Mouse (Mus musculus) ES-E14 (cell line): ENCODE measurements around the gene Mlxip. TPM values are rescaled to one million over a fixed set of nuclear protein-coding genes. Genes with fewer than 3 reads are reported as not detected.
A peak's percentile ranks its signal among the peaks of the same experiment; 100 is the strongest.

Experiments used
- DNase-seq: peaks from one replicate; pipeline ENCODE4 v3.0.0-alpha.2; 2013; ENCODE audit warnings: low read depth, low spot score
- H3K27ac ChIP-seq: 2 replicates; pipeline ENCODE4 v1.5.1; 2012; ENCODE audit warnings: low read depth, mild to moderate bottlenecking, low read length, moderate library complexity, mixed read lengths; ENCODE audit not compliant: poor library complexity, insufficient read depth, severe bottlenecking
- H3K36me3 ChIP-seq: 2 replicates; pipeline ENCODE4 v1.6.1; 2012; ENCODE audit warnings: mild to moderate bottlenecking, low read length, moderate library complexity, mixed read lengths; ENCODE audit not compliant: control insufficient read depth, poor library complexity, insufficient read depth, severe bottlenecking
- H3K4me1 ChIP-seq, 2 experiments: fragments of 150-350 bp in 1 of 2; sonication (generic) in 1 of 2; 2 replicates each; pipeline ENCODE4 v1.6.1; 2012; ENCODE audit warnings: low read length in 2 of 2, mild to moderate bottlenecking in 1 of 2, mixed read lengths in 1 of 2; ENCODE audit not compliant: control insufficient read depth in 2 of 2, insufficient read depth in 2 of 2, poor library complexity in 1 of 2
- H3K4me3 ChIP-seq, 2 experiments: fragments of 150-350 bp in 1 of 2; sonication (generic) in 1 of 2; 2 replicates each; pipeline ENCODE4 v1.5.1; 2012; ENCODE audit warnings: low read length in 2 of 2, low read depth in 1 of 2, mild to moderate bottlenecking in 1 of 2, mixed read lengths in 1 of 2; ENCODE audit not compliant: insufficient read depth in 1 of 2, poor library complexity in 1 of 2, severe bottlenecking in 1 of 2
- H3K9ac ChIP-seq: 2 replicates; pipeline ENCODE4 v1.6.1; 2012; ENCODE audit warnings: low read depth, mild to moderate bottlenecking, low read length, mixed read lengths; ENCODE audit not compliant: poor library complexity, insufficient read depth, severe bottlenecking
- H3K9me3 ChIP-seq: fragments of 150-350 bp; sonication (generic); 2 replicates; pipeline ENCODE4 v1.6.1; 2012; ENCODE audit warnings: low read depth, mild to moderate bottlenecking, low read length; ENCODE audit not compliant: control insufficient read depth, insufficient read depth
- CHD2 ChIP-seq: IDR thresholded peaks from 2 replicates; pipeline ENCODE4 v1.6.1; 2014; ENCODE audit warnings: mild to moderate bottlenecking, low read depth, low read length, inconsistent platforms
- HCFC1 ChIP-seq: IDR thresholded peaks from 2 replicates; pipeline ENCODE4 v1.6.1; 2012; ENCODE audit warnings: low read length, inconsistent platforms, borderline replicate concordance; ENCODE audit not compliant: insufficient read depth
- MAFK ChIP-seq: IDR thresholded peaks from 2 replicates; pipeline ENCODE4 v1.6.1; 2014; ENCODE audit warnings: mild to moderate bottlenecking, low read depth, low read length, inconsistent platforms; ENCODE audit not compliant: insufficient read depth
- ZC3H11A ChIP-seq: IDR thresholded peaks from 2 replicates; pipeline ENCODE4 v1.6.1; 2012; ENCODE audit warnings: low read depth, mild to moderate bottlenecking, inconsistent platforms, low read length, borderline replicate concordance
- ZNF384 ChIP-seq: IDR thresholded peaks from 2 replicates; pipeline ENCODE4 v1.6.1; 2012; ENCODE audit warnings: low read depth, low read length, inconsistent platforms
- in situ Hi-C, 2 experiments: fragments of 600-800 bp; cut with MboI; formaldehyde crosslinking; loops; one replicate each; pipeline ENCODE4 v1.15.1; 2025; ENCODE audit warnings: low sequenced_read_pairs in 2 of 2, inconsistent platforms in 1 of 2; ENCODE audit not compliant: unreplicated experiment in 2 of 2
- total RNA-seq: library from RNA; depleted of rRNA; stranded (reverse); fragments of 300-350 nt; gene quantifications from 2 replicates; pipeline ENCODE4 v1.2.3, GENCODE M21; 2012; rRNA removed

Mlxip gene
- total RNA-seq = 8.0 and 8.2 TPM in 2 replicates

GRCm38 (mm10) chr5:123394303-123394956 is at the start of gene Mlxip:
Mlxip (plus strand) TSS chr5:123394798.
- peaks cover 7 to 14% of the 10 kb centered on the region in 2 experiments; a peak in 3 of 4 replicates for H3K4me1 ChIP-seq
- in situ Hi-C loops = no loop called here
- H3K4me3 ChIP-seq = peak within 1 kb of the TSS; percentile 91 to 93
- H3K9me3 ChIP-seq = no peaks in the 10 kb centered on the region
- H3K27ac ChIP-seq = peak within 1 kb of the TSS; percentile 20; the same call in 1 of the 2 replicates
- no peaks in the 10 kb centered on the region for H3K36me3 ChIP-seq
- no peak for TF ChIP-seq ZC3H11A
- no peak for TF ChIP-seq CHD2
- TF ChIP-seq ZNF384 = peak; percentile 97
- TF ChIP-seq HCFC1 = no peak; the same call in 1 of the 2 replicates
- TF ChIP-seq MAFK = no peak
- peak within 1 kb of the TSS; percentile 84 for H3K9ac ChIP-seq
- peak; percentile 92 for DNase-seq

- in situ Hi-C loops = no loop called here
- peak overlapping the region; percentile 76 for H3K27ac ChIP-seq
- H3K4me3 ChIP-seq = peak overlapping the region; percentile 85 to 94
- TF ChIP-seq ZC3H11A = no peak
- no peak for TF ChIP-seq MAFK
- no peak for TF ChIP-seq HCFC1
- peak; percentile 32; the same call in 1 of the 2 replicates for TF ChIP-seq CHD2
- no peak for TF ChIP-seq ZNF384
- H3K9ac ChIP-seq = peak overlapping the region; percentile 93
- peaks cover 5 to 24% of the 10 kb centered on the region in 2 experiments; a peak in 3 of 4 replicates for H3K4me1 ChIP-seq
- no peaks in the 10 kb centered on the region for H3K9me3 ChIP-seq
- H3K36me3 ChIP-seq = peaks cover 2% of the 10 kb centered on the region; the same call in 1 of the 2 replicates
- DNase-seq = no peak
Measured at GRCm38 (mm10) chr5:123344963-123345852, 49.4 kb upstream of the Mlxip start.

GRCm38 (mm10) chr5:123345853-123346654 is 48.5 kb upstream of the Mlxip start:
- H3K4me3 ChIP-seq = peak overlapping the region; percentile 85 to 94
- in situ Hi-C loops = no loop called here
- no peak overlapping the region for H3K27ac ChIP-seq
- H3K9ac ChIP-seq = peak overlapping the region; percentile 93
- TF ChIP-seq ZNF384 = peak; percentile 81
- no peak for TF ChIP-seq ZC3H11A
- H3K4me1 ChIP-seq = peaks cover 5 to 28% of the 10 kb centered on the region in 2 experiments; a peak in 3 of 4 replicates
- no peaks in the 10 kb centered on the region for H3K9me3 ChIP-seq
- H3K36me3 ChIP-seq = peaks cover 2% of the 10 kb centered on the region; the same call in 1 of the 2 replicates
- no peak for DNase-seq

- Histone ChIP-seq H3K4me3 (peak overlapping the region in 1 of 2 experiments; percentile 28; a peak in 1 of 4 replicates), H3K36me3 (peaks cover 2% of the 10 kb centered on the region; the same call in 1 of the 2 replicates), H3K4me1 (peaks cover 5 to 28% of the 10 kb centered on the region in 2 experiments; a peak in 3 of 4 replicates), H3K9ac (no peak overlapping the region), H3K27ac (no peak overlapping the region), H3K9me3 (no peaks in the 10 kb centered on the region)
- DNase-seq = no peak
- in situ Hi-C loops = no loop called here
- TF ChIP-seq HCFC1 = no peak
- no peak for TF ChIP-seq ZC3H11A
- no peak for TF ChIP-seq ZNF384
- no peak for TF ChIP-seq CHD2
- TF ChIP-seq MAFK = no peak
Measured at GRCm38 (mm10) chr5:123346701-123347270, 47.8 kb upstream of the Mlxip start.
